In the genomic region with DNA sequence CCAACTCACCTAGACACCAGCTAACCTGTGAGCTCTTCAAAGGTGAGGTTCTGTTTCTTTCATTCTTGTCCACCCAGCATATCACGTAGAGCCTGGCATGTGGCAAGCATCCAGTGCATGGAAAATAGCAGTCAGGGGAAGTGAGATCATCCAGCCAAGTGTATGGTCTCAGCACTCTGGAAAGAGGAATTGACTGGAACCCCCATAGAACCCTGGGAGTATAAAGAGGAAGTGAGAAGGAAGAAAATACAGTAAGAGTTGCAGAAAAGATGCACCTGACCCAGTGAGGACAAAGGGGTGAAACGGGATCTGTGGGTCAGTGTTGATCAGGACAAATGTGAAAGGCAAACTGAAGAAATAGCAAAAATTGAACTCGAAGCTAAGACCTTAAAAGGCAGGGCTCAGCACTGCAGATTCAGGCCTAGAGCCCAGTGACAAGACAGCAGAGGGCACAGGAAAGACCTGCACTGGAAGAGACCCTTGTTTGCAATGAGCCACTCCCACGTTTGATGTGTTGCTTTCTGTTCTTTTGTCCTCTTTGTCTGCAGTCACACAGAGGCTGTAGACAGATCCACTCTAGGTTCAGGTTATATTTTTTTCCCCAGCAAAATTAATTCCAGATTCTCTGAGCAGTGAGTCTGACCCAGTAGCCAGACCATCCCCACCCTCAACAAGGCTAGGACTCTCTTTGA, we compare ENCODE assay signal across 11 mouse cellular contexts.
DNase-seq lines count a peak whose midpoint lies in the region; ATAC-seq and TF ChIP-seq lines count a peak whose summit lies in the region.
"Had no signal": no experiment of that assay in that cellular context is flagged by ENCODE, and none has a peak within 500 bp of the region (broad histone marks: within the 10 kb centered on the region; RNA-seq: fewer than 3 reads in every experiment).

No protein-coding gene starts in this region.

- H3K4me1 ChIP-seq in liver, postnatal 0 days (ENCODE audit: insufficient read depth): no peaks in the 10 kb centered on the region
- H3K4me1 ChIP-seq in MEL (ENCODE audit: control insufficient read depth in 1 of 2, insufficient read depth in 2 of 2, low read length in 2 of 2): peaks cover 0 to 10% of the 10 kb centered on the region in 2 experiments; a peak in 2 of 4 replicates
- H3K4me1 ChIP-seq in embryonic facial prominence, embryonic 14.5 days (ENCODE audit: control insufficient read depth, insufficient read depth, low read length): no peaks in the 10 kb centered on the region; the same call in 1 of the 2 replicates
- H3K4me1 ChIP-seq: heart, embryonic 15.5 days had no signal

- no peak overlapping the region for H3K4me2 ChIP-seq in liver, postnatal 0 days (ENCODE audit: low read depth, low read length)
- no peak overlapping the region for H3K4me2 ChIP-seq in embryonic facial prominence, embryonic 14.5 days (ENCODE audit: low read depth, low read length)
- H3K4me2 ChIP-seq: heart, embryonic 15.5 days; neural tube, embryonic 13.5 days had no signal

- H3K79me2 ChIP-seq in MEL (ENCODE audit: control insufficient read depth, insufficient read depth, low read length, poor library complexity): no peaks in the 10 kb centered on the region

- no peaks in the 10 kb centered on the region for H3K9me3 ChIP-seq in liver, postnatal 0 days (ENCODE audit: low read length)
- H3K9me3 ChIP-seq in MEL (replicated peaks; ENCODE audit: insufficient read depth, low read length): no peaks in the 10 kb centered on the region
- H3K9me3 ChIP-seq in embryonic facial prominence, embryonic 14.5 days (ENCODE audit: control insufficient read depth, low read length): no peaks in the 10 kb centered on the region
- H3K9me3 ChIP-seq: heart, embryonic 15.5 days; neural tube, embryonic 13.5 days had no signal

- DNase-seq in liver, postnatal 0 days: no peak
- DNase-seq in liver (no peak), MEL (ENCODE audit: low read depth, low spot score) (peak; percentile 67)
- DNase-seq in embryonic facial prominence, embryonic 14.5 days (ENCODE audit: low spot score): peak; percentile 26
- peak; percentile 9 to 19 for DNase-seq in monocyte, adult 2 months (ENCODE audit: low read depth in 1 of 2, low spot score in 2 of 2)
- no peak for DNase-seq in thymus, postnatal 10 days (ENCODE audit: low spot score in 2 of 2)
- DNase-seq in gastrocnemius, postnatal 4 days (ENCODE audit: low spot score in 2 of 2): no peak
- DNase-seq: kidney, adult 9 months had no signal

- no peaks in the 10 kb centered on the region for H3K36me3 ChIP-seq in liver, postnatal 0 days (replicated peaks; ENCODE audit: insufficient read depth, low read length)
- peaks cover 0 to 3% of the 10 kb centered on the region in 2 experiments; a peak in 2 of 4 replicates for H3K36me3 ChIP-seq in MEL (ENCODE audit: control insufficient read depth in 1 of 2, insufficient read depth in 2 of 2, low read length in 2 of 2)
- H3K36me3 ChIP-seq in embryonic facial prominence, embryonic 14.5 days (ENCODE audit: control insufficient read depth, insufficient read depth, low read length): no peaks in the 10 kb centered on the region
- H3K36me3 ChIP-seq: heart, embryonic 15.5 days; neural tube, embryonic 13.5 days had no signal

- whole genome bisulfite sequencing in liver, postnatal 0 days (ENCODE audit: insufficient replicate concordance): 36% methylated on average over 4 of the region's 4 CpGs
- 48% methylated on average over 4 of the region's 4 CpGs for WGBS in embryonic facial prominence, embryonic 14.5 days

- TF ChIP-seq POLR2A in MEL (IDR thresholded peaks at IDR 0.05; ENCODE audit: control insufficient read depth in 1 of 2, insufficient read depth in 1 of 2, low read depth in 1 of 2, low read length in 2 of 2, poor library complexity in 1 of 2): no peak

- no peaks in the 10 kb centered on the region for H3K27me3 ChIP-seq in liver, postnatal 0 days (ENCODE audit: insufficient read depth, low read length)
- no peaks in the 10 kb centered on the region; a peak in 1 of 4 replicates for H3K27me3 ChIP-seq in MEL (ENCODE audit: control insufficient read depth in 1 of 2, insufficient read depth in 2 of 2, low read length in 2 of 2)
- H3K27me3 ChIP-seq in embryonic facial prominence, embryonic 14.5 days (replicated peaks; ENCODE audit: control insufficient read depth, insufficient read depth, low read length): no peaks in the 10 kb centered on the region
- H3K27me3 ChIP-seq: heart, embryonic 15.5 days; neural tube, embryonic 13.5 days had no signal

- no peak for TF ChIP-seq CTCF in liver, postnatal 0 days (IDR thresholded peaks at IDR 0.05; ENCODE audit: low read depth)
- no peak for TF ChIP-seq CTCF in MEL (IDR thresholded peaks at IDR 0.05 in 2 of 3, conservative IDR thresholded peaks at IDR 0.05 in 1 of 3; ENCODE audit: control insufficient read depth in 1 of 3, insufficient read depth in 1 of 3, low read depth in 2 of 3, low read length in 3 of 3, poor library complexity in 1 of 3, severe bottlenecking in 1 of 3)

- peak; percentile 62 for ATAC-seq in liver, postnatal 0 days
- ATAC-seq in embryonic facial prominence, embryonic 14.5 days (ENCODE audit: low read depth): no peak
- ATAC-seq: forebrain, embryonic 14.5 days had no signal

- no peak; the same call in 1 of the 2 replicates for TF ChIP-seq RAD21 in MEL (IDR thresholded peaks at IDR 0.05; ENCODE audit: low read depth, low read length)

- no peak overlapping the region for H3K27ac ChIP-seq in liver, postnatal 0 days (ENCODE audit: low read depth)
- H3K27ac ChIP-seq in MEL (ENCODE audit: control insufficient read depth, low read depth, low read length): no peak overlapping the region
- H3K27ac ChIP-seq in embryonic facial prominence, embryonic 14.5 days (replicated peaks; ENCODE audit: low read depth, low read length): no peak overlapping the region
- H3K27ac ChIP-seq: heart, embryonic 15.5 days; neural tube, embryonic 13.5 days had no signal

- no peak overlapping the region for H3K4me3 ChIP-seq in liver, postnatal 0 days (ENCODE audit: low read depth, low read length)
- no peak overlapping the region for H3K4me3 ChIP-seq in MEL (ENCODE audit: control insufficient read depth in 1 of 2, insufficient read depth in 1 of 2, low read depth in 2 of 2, low read length in 2 of 2)
- no peak overlapping the region for H3K4me3 ChIP-seq in embryonic facial prominence, embryonic 14.5 days (ENCODE audit: low read depth, low read length)
- H3K4me3 ChIP-seq: heart, embryonic 15.5 days; neural tube, embryonic 13.5 days had no signal

- H3K9ac ChIP-seq in liver, postnatal 0 days (replicated peaks): no peak overlapping the region
- H3K9ac ChIP-seq in MEL (ENCODE audit: control insufficient read depth, low read depth, low read length, poor library complexity, severe bottlenecking): no peak overlapping the region
- no peak overlapping the region for H3K9ac ChIP-seq in embryonic facial prominence, embryonic 14.5 days (ENCODE audit: low read depth, low read length)
- H3K9ac ChIP-seq: heart, embryonic 15.5 days; neural tube, embryonic 13.5 days had no signal

- TF ChIP-seq EP300 in liver, postnatal 0 days (IDR thresholded peaks at IDR 0.05; ENCODE audit: low read depth): no peak
- peak in 1 of 2 experiments; percentile 41; a peak in 2 of 4 replicates for TF ChIP-seq EP300 in MEL (IDR thresholded peaks at IDR 0.05; ENCODE audit: low read depth in 1 of 2, low read length in 2 of 2)

TF ChIP-seq in MEL, 35 proteins besides CTCF, POLR2A, EP300 and RAD21:
- TF ChIP-seq MXI1 (IDR thresholded peaks at IDR 0.05; ENCODE audit: low read depth, low read length): 0 out of 2 replicates have a peak, but pooled peaks have one; percentile 59
- TF ChIP-seq USF2 (IDR thresholded peaks at IDR 0.05; ENCODE audit: borderline replicate concordance in 1 of 2, insufficient read depth in 1 of 2, low read depth in 1 of 2, low read length in 2 of 2): no peak
- TF ChIP-seq ZC3H11A (IDR thresholded peaks at IDR 0.05; ENCODE audit: low read depth, low read length): peak; percentile 12; the same call in 1 of the 2 replicates
- no peak for TF ChIP-seq ZKSCAN1 (IDR thresholded peaks at IDR 0.05; ENCODE audit: low read depth, low read length)
- TF ChIP-seq ETS1 (IDR thresholded peaks at IDR 0.05; ENCODE audit: low read depth, low read length): 0 out of 2 replicates have a peak, but pooled peaks have one; percentile 14
- no peak for TF ChIP-seq MYC (IDR thresholded peaks at IDR 0.05; ENCODE audit: low read depth, low read length)
- TF ChIP-seq SMC3 (IDR thresholded peaks at IDR 0.05; ENCODE audit: low read depth, low read length): 0 out of 2 replicates have a peak, but pooled peaks have one; percentile 7
TF ChIP-seq in MEL: peak in this region for 4.

Comparison
In these comparisons a context has a peak if more than half of its experiments do, and no peak if none do; other contexts are left out.
1. DNase-seq: peak in MEL (single experiment), embryonic facial prominence, embryonic 14.5 days (single experiment) and monocyte, adult 2 months (2 of 2); none in liver, postnatal 0 days (single experiment), liver (single experiment), thymus, postnatal 10 days (0 of 2) and gastrocnemius, postnatal 4 days (0 of 2).